Mouse (Mus musculus): ENCODE measurements around the gene Gdpd1.

- TF ChIP-seq CTCF (IDR thresholded peaks at IDR 0.05) (no peak), EP300 (IDR thresholded peaks at IDR 0.05) (no peak)
Measured at GRCm38 (mm10) chr11:87043052-87043451, 30.8 kb downstream of the Gdpd1 start.

Data from lung, postnatal 0 days (tissue).